Mouse (Mus musculus) cerebellum, adult 2 months (tissue): ENCODE results near the gene Chn1. TPM values are rescaled to one million over a fixed set of nuclear protein-coding genes. Genes with fewer than 3 reads are reported as not detected.

Source experiments
- DNase-seq, 2 experiments: peaks; one replicate each; pipeline ENCODE4 v3.0.0; 2021
- H3K27ac ChIP-seq: fragments of 200-500 bp; 2 replicates; pipeline ENCODE4 v1.5.1; 2012; ENCODE audit warnings: low read length, control low read depth, inconsistent platforms; ENCODE audit not compliant: insufficient read depth
- H3K27me3 ChIP-seq: fragments of 200-500 bp; 2 replicates; pipeline ENCODE4 v1.6.1; 2012; ENCODE audit warnings: inconsistent platforms, mild to moderate bottlenecking, low read length, moderate library complexity; ENCODE audit not compliant: control insufficient read depth, insufficient read depth
- H3K4me1 ChIP-seq: fragments of 200-500 bp; 2 replicates; pipeline ENCODE4 v1.6.1; 2011; ENCODE audit warnings: low read length; ENCODE audit not compliant: control insufficient read depth, insufficient read depth
- H3K4me3 ChIP-seq: fragments of 200-500 bp; replicated peaks from 2 replicates; pipeline ENCODE3; 2011; ENCODE audit warnings: mild to moderate bottlenecking, low read depth, low read length, control low read depth; ENCODE audit not compliant: insufficient read depth
- CTCF ChIP-seq: fragments of 200-500 bp; IDR thresholded peaks from 2 replicates; pipeline ENCODE4 v1.5.1; 2011; ENCODE audit warnings: low read depth, mild to moderate bottlenecking, control low read depth, low read length, moderate library complexity, borderline replicate concordance; ENCODE audit not compliant: insufficient read depth
- POLR2A ChIP-seq: fragments of 200-500 bp; IDR thresholded peaks from 2 replicates; pipeline ENCODE4 v1.6.1; 2011; ENCODE audit warnings: low read length, control low read depth, borderline replicate concordance; ENCODE audit not compliant: insufficient read depth
- WGBS: fragments of 180-500 bp; shearing (Covaris S2); methylation state at CpG from one replicate; pipeline ENCODE4 v1.1.7; 2018; 5-methylcytosine and 5-hydroxymethylcytosine counted together
- polyA plus RNA-seq: library from polyadenylated mRNA; depleted of rRNA; stranded (reverse); fragments of >200 nt; gene quantifications from 2 replicates; pipeline ENCODE4 v1.2.3, GENCODE M21; 2012

Chn1 gene
- polyA plus RNA-seq, 1 experiment, result 288 TPM

- TF ChIP-seq CTCF (peak; percentile 17; the same call in 1 of the 2 replicates), POLR2A (no peak)
- Histone ChIP-seq H3K4me1 (no peaks in the 10 kb centered on the region), H3K27ac (no peak overlapping the region), H3K27me3 (no peaks in the 10 kb centered on the region), H3K4me3 (no peak overlapping the region)
- WGBS, result 47% methylated on average over 3 of the region's 3 CpGs
- peak in 1 of 2 experiments; percentile 5 for DNase-seq
Observed at GRCm38 (mm10) chr2:73745647-73746374, 29.3 kb downstream of the Chn1 start.

DNA sequence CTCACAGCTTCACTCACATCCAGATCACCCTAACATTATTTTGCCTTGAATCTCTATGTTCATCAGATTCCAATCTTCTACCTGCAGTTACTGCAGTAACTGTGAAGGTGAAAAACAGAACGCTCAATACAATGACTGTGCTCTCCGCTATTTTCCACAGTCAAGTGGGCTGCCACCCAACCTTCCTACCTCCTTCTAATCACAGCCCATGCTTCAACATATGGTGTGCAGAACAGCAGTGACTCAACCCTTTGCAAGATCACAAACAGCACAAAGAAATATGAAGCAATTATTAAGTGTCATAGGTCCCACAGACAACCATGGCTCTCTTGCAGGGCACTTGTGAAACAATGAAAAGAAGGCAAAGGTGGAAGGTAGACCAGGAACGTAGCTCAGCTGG lies 33.9 kb downstream of the Chn1 start:
- Histone ChIP-seq H3K27ac (no peak overlapping the region), H3K4me1 (no peaks in the 10 kb centered on the region), H3K4me3 (no peak overlapping the region), H3K27me3 (no peaks in the 10 kb centered on the region)
- 87% methylated on average over 3 of the region's 3 CpGs for WGBS
- TF ChIP-seq POLR2A (no peak), CTCF (no peak)
- DNase-seq, result no peak

- TF ChIP-seq CTCF, result no peak
- no peak for TF ChIP-seq POLR2A
- DNase-seq, result no peak
- Histone ChIP-seq H3K4me1 (no peaks in the 10 kb centered on the region), H3K4me3 (no peak overlapping the region), H3K27me3 (no peaks in the 10 kb centered on the region), H3K27ac (no peak overlapping the region)
- 54% methylated on average over 2 of the region's 2 CpGs for WGBS
Observed at GRCm38 (mm10) chr2:73727868-73728267, 47.3 kb downstream of the Chn1 start.

DNA sequence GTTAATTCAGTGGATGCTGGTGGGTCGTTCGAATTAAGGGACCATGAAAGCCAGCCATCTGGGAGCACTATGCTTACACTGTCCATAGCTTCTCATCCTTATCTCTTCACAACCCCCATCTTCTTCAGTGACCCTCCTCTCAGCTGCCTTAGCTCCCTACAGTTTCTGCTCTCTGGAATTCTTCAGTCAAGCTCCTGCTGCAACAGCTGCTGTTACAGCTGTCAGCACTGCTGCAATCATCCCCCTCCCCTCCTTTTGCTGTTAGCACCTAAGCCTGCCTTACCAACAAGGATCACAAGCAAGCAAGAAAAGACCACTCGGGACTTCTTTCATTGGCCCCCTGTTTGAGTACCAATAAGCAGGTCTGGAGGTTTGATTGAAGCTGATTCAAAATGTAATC lies 50.2 kb downstream of the Chn1 start:
- 59% methylated on average over 3 of the region's 3 CpGs for WGBS
- no peak for DNase-seq
- no peaks in the 10 kb centered on the region for H3K4me1 ChIP-seq
- no peak for TF ChIP-seq POLR2A
- TF ChIP-seq CTCF, result no peak
- no peak overlapping the region for H3K4me3 ChIP-seq
- no peak overlapping the region for H3K27ac ChIP-seq
- H3K27me3 ChIP-seq, result no peaks in the 10 kb centered on the region

DNA sequence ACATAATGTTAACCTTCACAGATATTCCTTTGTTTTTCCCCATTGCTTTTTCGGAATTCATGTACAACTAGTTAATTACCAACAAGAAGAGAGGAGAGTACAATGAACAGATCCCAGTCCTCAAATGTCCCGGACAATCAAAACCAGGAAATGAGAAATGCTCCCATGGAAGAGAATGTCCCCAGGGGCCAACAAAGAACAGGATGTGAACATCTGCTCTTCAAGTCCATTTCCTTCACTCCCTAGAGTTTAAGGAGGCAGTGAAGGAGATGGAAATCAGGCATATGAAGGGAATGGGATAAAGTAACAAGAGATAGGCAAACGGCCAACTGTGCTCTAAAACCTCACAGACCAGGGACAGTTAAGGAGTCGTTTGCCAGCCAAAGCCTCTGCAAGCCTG lies 53.3 kb downstream of the Chn1 start:
- Histone ChIP-seq H3K27me3 (no peaks in the 10 kb centered on the region), H3K4me3 (no peak overlapping the region), H3K4me1 (no peaks in the 10 kb centered on the region), H3K27ac (no peak overlapping the region)
- DNase-seq, result no peak
- no peak for TF ChIP-seq CTCF
- TF ChIP-seq POLR2A, result no peak
- WGBS, result 27% methylated on average over 4 of the region's 4 CpGs

DNA sequence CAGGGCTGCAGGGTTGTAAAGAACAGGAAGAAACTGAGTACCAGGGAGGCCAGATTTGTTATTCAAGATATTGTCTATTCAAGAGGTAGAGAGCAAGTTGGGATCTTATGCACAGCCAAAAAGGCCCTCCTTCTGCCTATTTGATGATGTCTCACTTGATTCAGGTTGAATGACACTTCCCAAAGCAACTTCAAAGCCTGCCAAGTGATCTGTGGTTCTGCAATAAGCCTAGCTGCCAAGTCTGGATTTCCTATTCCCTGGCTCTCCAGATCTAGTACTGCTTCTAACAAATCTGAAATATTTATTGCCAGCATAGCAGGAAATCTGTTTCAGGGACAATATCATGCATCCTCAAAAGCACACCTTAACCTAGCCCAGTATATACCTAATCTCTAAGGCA lies 62.7 kb downstream of the Chn1 start:
- no peak for DNase-seq
- Histone ChIP-seq H3K4me1 (no peaks in the 10 kb centered on the region), H3K4me3 (no peak overlapping the region), H3K27me3 (no peaks in the 10 kb centered on the region), H3K27ac (no peak overlapping the region)
- no peak for TF ChIP-seq POLR2A
- no peak for TF ChIP-seq CTCF

GRCm38 (mm10) chr2:73693045-73693444 lies 82.1 kb downstream of the Chn1 start:
- Histone ChIP-seq H3K27ac (no peak overlapping the region), H3K27me3 (no peaks in the 10 kb centered on the region), H3K4me1 (no peaks in the 10 kb centered on the region), H3K4me3 (no peak overlapping the region)
- WGBS, result 69% methylated on average over 4 of the region's 4 CpGs
- DNase-seq, result no peak
- TF ChIP-seq CTCF (no peak), POLR2A (no peak)

DNA sequence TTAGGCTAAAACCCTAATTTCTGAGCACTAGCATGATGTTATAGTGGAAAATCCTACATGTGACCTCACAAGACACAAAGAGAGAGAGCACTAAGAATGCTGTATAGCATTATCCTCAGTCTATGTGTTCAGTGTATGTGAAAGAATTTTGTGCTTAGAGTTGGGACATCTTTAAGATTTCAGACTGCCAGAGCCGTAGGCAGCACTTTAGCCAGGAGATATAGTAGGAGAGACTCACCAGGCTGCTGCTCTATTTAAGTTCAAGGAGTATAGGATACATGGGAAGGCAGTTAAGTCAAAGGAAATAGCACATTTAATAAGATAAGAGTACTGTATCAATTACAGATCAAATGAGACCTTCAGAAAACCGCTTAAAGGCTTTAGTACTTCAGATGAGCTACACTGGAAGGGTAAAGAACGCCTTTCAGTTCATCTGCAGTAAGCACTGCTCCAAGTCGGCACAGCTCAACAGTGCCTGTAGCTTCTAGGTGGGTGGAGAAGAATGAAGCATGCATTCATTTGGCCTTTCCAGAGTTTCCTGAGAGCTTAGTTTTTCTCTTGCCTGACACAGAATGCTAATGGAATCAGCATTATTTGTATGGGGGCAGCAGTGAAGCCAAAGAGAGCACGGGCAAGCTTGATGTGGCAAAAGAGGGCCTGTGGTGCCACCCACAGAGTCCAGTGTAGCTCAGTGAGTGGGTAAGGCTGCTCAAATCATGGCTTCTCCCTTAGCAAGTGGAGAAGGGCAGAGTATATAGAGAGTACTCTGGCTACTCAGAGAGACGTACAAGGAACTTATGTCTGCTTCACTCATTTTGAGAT lies 84.2 kb downstream of the Chn1 start:
- Histone ChIP-seq H3K4me3 (no peak overlapping the region), H3K4me1 (no peaks in the 10 kb centered on the region), H3K27ac (no peak overlapping the region), H3K27me3 (no peaks in the 10 kb centered on the region)
- 77% methylated on average over 6 of the region's 6 CpGs for WGBS
- no peak for TF ChIP-seq CTCF
- TF ChIP-seq POLR2A, result no peak
- peak in 1 of 2 experiments; percentile 3 for DNase-seq
